Mouse (Mus musculus): ENCODE measurements around the gene Prex1. TPM values are rescaled to one million over a fixed set of nuclear protein-coding genes. Genes with fewer than 3 reads are reported as not detected.

The Prex1 gene
- total and polyA plus RNA-seq, 3 experiments, result 5.5 to 19.5 (median 18.5) TPM

- Histone ChIP-seq H3K9ac (ENCODE audit: insufficient read depth, low read depth) (no peak overlapping the region), H3K27me3 (replicated peaks) (no peaks in the 10 kb centered on the region), H3K4me2 (ENCODE audit: insufficient read depth, low read depth, poor library complexity, severe bottlenecking) (no peak overlapping the region), H3K79me2 (replicated peaks; ENCODE audit: control insufficient read depth, extremely low read depth, insufficient read depth, poor library complexity, severe bottlenecking) (no peaks in the 10 kb centered on the region), H3K4me1 (ENCODE audit: control insufficient read depth in 1 of 2, insufficient read depth in 2 of 2) (peaks cover 10 to 62% of the 10 kb centered on the region in 2 experiments), H3K4me3 (replicated peaks in 1 of 3; ENCODE audit: low read depth in 2 of 3, low read length in 2 of 3, poor library complexity in 1 of 3) (no peak overlapping the region), H3K36me3 (replicated peaks in 1 of 2; ENCODE audit: control insufficient read depth in 1 of 2, insufficient read depth in 1 of 2, low read length in 1 of 2) (peaks cover 0 to 20% of the 10 kb centered on the region in 2 experiments), H3K9me3 (replicated peaks; ENCODE audit: low read length) (no peaks in the 10 kb centered on the region), H3K27ac (ENCODE audit: insufficient read depth, low read depth) (no peak overlapping the region)
- TF ChIP-seq CTCF (conservative IDR thresholded peaks at IDR 0.05 in 1 of 2, IDR thresholded peaks at IDR 0.05 in 1 of 2; ENCODE audit: low read depth in 2 of 2, low read length in 2 of 2) (no peak), EP300 (IDR thresholded peaks at IDR 0.05; ENCODE audit: low read length) (no peak), ZKSCAN1 (IDR thresholded peaks at IDR 0.05; ENCODE audit: borderline replicate concordance, low read depth, low read length) (no peak), MYC (IDR thresholded peaks at IDR 0.05; ENCODE audit: low read depth, low read length) (no peak), USF2 (conservative IDR thresholded peaks at IDR 0.05; ENCODE audit: low read depth, low read length) (no peak), SIN3A (IDR thresholded peaks at IDR 0.05; ENCODE audit: low read length) (no peak), USF1 (IDR thresholded peaks at IDR 0.05; ENCODE audit: low read depth, low read length) (0 out of 2 replicates have a peak, but pooled peaks have one; percentile 13)
- dilution Hi-C loops (cut with MboI; ENCODE audit: extremely low pct_ligation_motif_present, extremely low pct_unique_long_range_greater_than_20kb, low sequenced_read_pairs), result no loop called here
- in situ Hi-C loops (cut with MboI; ENCODE audit: low pct_ligation_motif_present, low pct_unique_long_range_greater_than_20kb, low sequenced_read_pairs), result no loop called here
- DNase-seq (ENCODE audit: extremely low read depth), result no peak
Observed at GRCm38 (mm10) chr2:166683885-166684544, 29.6 kb downstream of the Prex1 start.

GRCm38 (mm10) chr2:166682866-166683265 is 30.8 kb downstream of the Prex1 start:
- DNase-seq (ENCODE audit: extremely low read depth), result no peak
- Histone ChIP-seq H3K4me2 (ENCODE audit: insufficient read depth, low read depth, poor library complexity, severe bottlenecking) (no peak overlapping the region), H3K4me1 (ENCODE audit: control insufficient read depth in 1 of 2, insufficient read depth in 2 of 2) (peaks cover 14 to 71% of the 10 kb centered on the region in 2 experiments), H3K9me3 (replicated peaks; ENCODE audit: low read length) (no peaks in the 10 kb centered on the region), H3K9ac (ENCODE audit: insufficient read depth, low read depth) (no peak overlapping the region), H3K4me3 (replicated peaks in 1 of 3; ENCODE audit: low read depth in 2 of 3, low read length in 2 of 3, poor library complexity in 1 of 3) (no peak overlapping the region), H3K36me3 (replicated peaks in 1 of 2; ENCODE audit: control insufficient read depth in 1 of 2, insufficient read depth in 1 of 2, low read length in 1 of 2) (peaks cover 0 to 15% of the 10 kb centered on the region in 2 experiments), H3K27me3 (replicated peaks) (no peaks in the 10 kb centered on the region), H3K79me2 (replicated peaks; ENCODE audit: control insufficient read depth, extremely low read depth, insufficient read depth, poor library complexity, severe bottlenecking) (no peaks in the 10 kb centered on the region), H3K27ac (ENCODE audit: insufficient read depth, low read depth) (no peak overlapping the region)
- in situ Hi-C loops (cut with MboI; ENCODE audit: low pct_ligation_motif_present, low pct_unique_long_range_greater_than_20kb, low sequenced_read_pairs), result no loop called here
- no peak for TF ChIP-seq MAX (IDR thresholded peaks at IDR 0.05; ENCODE audit: low read length)
- TF ChIP-seq ZC3H11A (IDR thresholded peaks at IDR 0.05; ENCODE audit: low read depth, low read length), result no peak
- no peak for TF ChIP-seq POLR2AphosphoS2 (IDR thresholded peaks at IDR 0.05; ENCODE audit: low read depth, low read length)
- TF ChIP-seq ZNF384 (IDR thresholded peaks at IDR 0.05; ENCODE audit: low read depth, low read length), result no peak
- TF ChIP-seq NRF1 (IDR thresholded peaks at IDR 0.05; ENCODE audit: low read depth, low read length), result no peak
- no peak for TF ChIP-seq PAX5 (IDR thresholded peaks at IDR 0.05; ENCODE audit: low read length)
- dilution Hi-C loops (cut with MboI; ENCODE audit: extremely low pct_ligation_motif_present, extremely low pct_unique_long_range_greater_than_20kb, low sequenced_read_pairs), result no loop called here
